Mouse (Mus musculus): ENCODE data around the gene Washc3.

DNA sequence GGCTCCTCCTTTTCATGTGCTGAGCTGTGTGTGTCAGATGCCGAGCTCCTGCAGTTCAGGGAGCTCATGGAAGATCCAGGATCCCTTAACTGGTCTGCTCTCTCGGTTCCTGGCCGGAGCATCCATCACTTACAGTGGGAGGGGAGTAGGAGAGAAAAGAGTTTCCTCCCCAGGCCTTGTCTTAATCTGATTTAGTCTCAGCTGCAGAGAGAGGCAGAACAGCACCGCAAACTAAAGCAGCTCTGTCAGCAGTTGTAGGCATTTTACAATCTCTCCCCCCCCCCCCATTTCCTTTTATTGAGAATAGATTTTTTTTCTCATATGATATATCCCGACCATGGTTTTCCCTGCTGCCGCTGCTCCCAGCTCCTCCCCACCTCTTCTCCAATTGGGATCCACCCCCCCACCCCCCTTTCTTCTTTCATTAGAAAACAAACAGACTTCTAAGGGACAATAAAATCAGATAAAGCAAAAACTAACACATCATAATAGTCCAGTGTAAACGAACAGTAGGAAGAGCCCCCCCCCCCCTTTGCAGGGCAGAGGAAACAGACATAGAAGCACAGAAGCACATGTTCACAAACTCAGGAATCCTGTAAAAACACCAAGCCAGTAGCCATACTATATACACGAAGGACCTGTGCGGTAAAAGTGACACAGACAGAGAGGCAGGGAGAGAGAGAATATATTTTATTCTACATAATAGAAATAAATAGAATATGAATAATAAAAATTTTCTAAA is 51.4 kb downstream of the Washc3 start:
- TF ChIP-seq CTCF (IDR thresholded peaks at IDR 0.05; ENCODE audit: low read depth, low read length) (no peak), POLR2AphosphoS5 (IDR thresholded peaks at IDR 0.05; ENCODE audit: insufficient replicate concordance, low read depth, low read length) (no peak), TAL1 (conservative IDR thresholded peaks at IDR 0.05; ENCODE audit: low read depth, low read length) (no peak), GATA1 (IDR thresholded peaks at IDR 0.05; ENCODE audit: borderline replicate concordance, low read length) (no peak), GATA2 (IDR thresholded peaks at IDR 0.05; ENCODE audit: borderline replicate concordance, low read depth, low read length) (no peak)
